Mouse (Mus musculus): Measurements from ENCODE around the gene Alg11.
A peak's percentile ranks its signal among the peaks of the same experiment; 100 is the strongest.

Alg11 gene

GRCm38 (mm10) chr8:22079313-22080007 lies 18.9 kb downstream of the Alg11 start:
- DNase-seq (ENCODE audit: low read depth), result no peak

- no peak for DNase-seq (ENCODE audit: low read depth)
These were observed 28.7 kb downstream of the Alg11 start for GRCm38 (mm10) chr8:22089226-22089625.

- DNase-seq (ENCODE audit: low read depth), result peak; percentile 4
These were observed 31.0 kb downstream of the Alg11 start for GRCm38 (mm10) chr8:22091568-22091967.

GRCm38 (mm10) chr8:22107020-22107419 lies 46.5 kb downstream of the Alg11 start:
- DNase-seq (ENCODE audit: low read depth), result no peak
